Mouse (Mus musculus) small intestine, adult 2 months (tissue): Measurements from ENCODE around the gene Cacng8.

Experiments
- CTCF ChIP-seq: fragments of 200-500 bp; IDR thresholded peaks from 2 replicates; pipeline ENCODE4 v1.5.1; 2012; ENCODE audit warnings: low read depth, mild to moderate bottlenecking, control low read depth, inconsistent platforms, low read length, moderate library complexity, mixed read lengths; ENCODE audit not compliant: insufficient replicate concordance, insufficient read length; ENCODE audit errors: extremely low read depth
- POLR2A ChIP-seq: fragments of 200-500 bp; IDR thresholded peaks from 2 replicates; pipeline ENCODE4 v1.6.1; 2012; ENCODE audit warnings: low read depth, mild to moderate bottlenecking, control low read depth, inconsistent platforms, low read length, moderate library complexity

DNA sequence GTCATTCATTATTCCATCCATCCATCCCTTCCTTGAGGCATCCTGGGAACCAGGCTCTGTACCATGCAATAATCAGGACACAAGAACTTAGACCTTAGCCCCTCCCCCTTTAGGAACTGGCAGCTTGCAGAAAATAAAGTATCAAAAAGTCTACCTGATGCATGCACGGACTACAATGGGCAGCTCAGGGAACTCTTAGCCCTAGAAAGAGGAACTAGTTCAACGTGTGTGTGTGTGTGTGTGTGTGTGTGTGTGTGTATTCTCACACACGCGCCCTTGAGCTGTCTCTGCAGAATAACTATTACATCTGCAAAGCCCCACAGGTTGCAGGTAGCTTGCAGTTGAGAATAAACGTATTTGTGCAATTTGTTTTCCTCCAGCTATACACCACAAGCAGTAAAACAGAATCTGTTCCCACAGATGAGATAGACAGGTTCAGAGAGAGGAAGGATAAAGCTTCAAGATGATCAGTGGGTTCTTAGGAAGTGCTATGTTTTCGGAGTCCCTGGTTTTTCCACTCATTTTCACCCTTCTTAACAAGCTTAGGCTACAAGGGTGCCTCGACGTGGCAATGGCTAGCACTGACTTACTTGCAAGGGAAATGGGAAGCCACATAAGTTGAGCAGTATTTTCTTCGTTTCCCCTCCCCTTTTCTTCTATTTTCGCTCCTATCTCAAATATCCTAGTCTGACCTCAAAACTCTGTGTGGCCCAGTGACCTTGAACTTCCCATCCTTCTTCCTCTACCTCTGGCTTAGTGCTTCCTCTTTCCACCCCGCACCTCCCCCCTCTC lies 19.4 kb downstream of the Cacng8 start:
- TF ChIP-seq CTCF (no peak), POLR2A (no peak)
